Mouse (Mus musculus): ENCODE results near the gene Pramef25.
"Not testable (repeated sequence)": the region's sequence is repeated elsewhere in the genome, so short reads cannot be mapped to it uniquely, and the experiment has no call there.

DNA sequence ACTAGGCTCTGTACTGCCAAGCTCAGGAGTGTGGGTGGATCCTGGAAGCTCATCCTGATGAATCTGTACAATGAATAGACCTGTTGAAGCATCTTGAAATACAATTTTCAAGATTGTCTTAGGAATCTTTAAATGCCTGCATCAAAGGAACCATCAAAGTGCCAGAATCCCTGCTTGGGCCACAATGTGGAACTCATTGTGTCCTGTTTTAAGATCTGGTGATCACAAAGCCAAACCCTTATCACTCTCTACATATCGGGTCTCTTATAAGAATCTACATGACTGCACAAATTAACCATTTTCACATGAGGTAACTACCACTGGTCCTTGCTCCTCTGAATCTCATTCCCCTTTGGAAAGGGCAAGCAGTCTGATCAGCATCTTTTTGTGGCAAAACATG is at the start of gene Pramef25:
- not testable (repeated sequence) for TF ChIP-seq CTCF (IDR thresholded peaks at IDR 0.05; ENCODE audit: extremely low read depth, insufficient read depth, insufficient read length, insufficient replicate concordance); POLR2A (IDR thresholded peaks at IDR 0.05; ENCODE audit: low read depth, low read length)

Measured in spleen, adult 2 months (tissue).